Comparison of ENCODE assay signal across 22 mouse cellular contexts in the genomic region with DNA sequence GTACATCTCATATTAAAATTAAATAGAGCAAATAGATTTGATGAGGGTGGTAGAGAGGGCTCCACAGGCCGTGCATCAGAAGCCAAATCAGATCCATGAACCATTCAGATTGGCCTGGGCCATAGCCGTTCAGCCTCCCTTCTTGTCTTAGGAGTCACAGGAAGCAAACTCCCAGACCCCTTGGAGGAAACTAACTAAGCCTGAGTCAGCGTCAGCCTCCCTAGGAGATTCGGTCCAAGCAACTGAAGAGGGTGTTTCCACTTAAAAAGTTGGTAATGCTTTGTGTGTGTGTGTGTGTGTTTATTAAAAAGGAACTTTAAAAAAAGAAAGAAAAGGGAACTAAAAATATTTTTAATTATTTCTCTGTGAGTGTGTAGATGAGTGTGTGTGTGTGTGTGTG. TPM values are rescaled to one million over a fixed set of nuclear protein-coding genes. Genes with fewer than 3 reads are reported as not detected.
A peak's percentile ranks its signal among the peaks of the same experiment; 100 is the strongest.
DNase-seq lines count a peak whose midpoint lies in the region; ATAC-seq lines count a peak whose summit lies in the region.
"Had no signal": no experiment of that assay in that cellular context is flagged by ENCODE, and none has a peak within 500 bp of the region (broad histone marks: within the 10 kb centered on the region; RNA-seq: fewer than 3 reads in every experiment).

No protein-coding gene starts in this region.

- H3K27me3 ChIP-seq in heart, embryonic 16.5 days (ENCODE audit: control insufficient read depth, insufficient read depth, low read length) = no peaks in the 10 kb centered on the region
- H3K27me3 ChIP-seq: intestine, embryonic 15.5 days; Patski had no signal

- H3K36me3 ChIP-seq in heart, embryonic 16.5 days (ENCODE audit: control insufficient read depth, insufficient read depth) = no peaks in the 10 kb centered on the region
- H3K36me3 ChIP-seq: forebrain, embryonic 12.5 days; hindbrain, embryonic 13.5 days; intestine, embryonic 15.5 days; kidney, embryonic 15.5 days; limb, embryonic 10.5 days; midbrain, embryonic 12.5 days had no signal

- intact Hi-C loops in heart, postnatal 10 days (cut with DNase I) = no loop called here
- intact Hi-C loops in left cerebral cortex, postnatal 4 days (cut with DNase I) = no loop called here
- intact Hi-C loops in left cerebral cortex, postnatal 25 days (cut with DNase I) = no loop called here

- WGBS in heart, embryonic 16.5 days = 61% methylated on average over 4 of the region's 4 CpGs

- peak overlapping the region; percentile 91; the same call in 1 of the 2 replicates for H3K4me2 ChIP-seq in heart, embryonic 16.5 days (ENCODE audit: low read depth, low read length)
- H3K4me2 ChIP-seq: forebrain, embryonic 12.5 days; midbrain, embryonic 12.5 days had no signal

- H3K9ac ChIP-seq in heart, embryonic 16.5 days (ENCODE audit: low read length) = no peak overlapping the region
- H3K9ac ChIP-seq: forebrain, embryonic 12.5 days; hindbrain, embryonic 13.5 days; intestine, embryonic 15.5 days; kidney, embryonic 15.5 days; midbrain, embryonic 12.5 days had no signal

- H3K9me3 ChIP-seq in heart, embryonic 16.5 days (replicated peaks; ENCODE audit: control insufficient read depth, low read length) = no peaks in the 10 kb centered on the region
- H3K9me3 ChIP-seq: forebrain, embryonic 12.5 days; hindbrain, embryonic 13.5 days; intestine, embryonic 15.5 days; kidney, embryonic 15.5 days; limb, embryonic 10.5 days; midbrain, embryonic 12.5 days had no signal

- H3K27ac ChIP-seq in heart, embryonic 16.5 days (ENCODE audit: low read length) = no peak overlapping the region
- H3K27ac ChIP-seq: forebrain, embryonic 12.5 days; hindbrain, embryonic 13.5 days; intestine, embryonic 15.5 days; limb, embryonic 10.5 days; midbrain, embryonic 12.5 days had no signal

- ATAC-seq in heart, embryonic 16.5 days (replicated peaks; ENCODE audit: extremely low read depth, insufficient read depth, low FRiP score) = no peak
- ATAC-seq: activated CD4-positive, CD25-positive, alpha-beta regulatory T cell, adult 4 months; intestine, embryonic 15.5 days; Patski had no signal

- H3K4me3 ChIP-seq in heart, embryonic 16.5 days (ENCODE audit: low read length) = no peak overlapping the region
- H3K4me3 ChIP-seq: forebrain, embryonic 12.5 days; hindbrain, embryonic 13.5 days; intestine, embryonic 15.5 days; limb, embryonic 10.5 days; midbrain, embryonic 12.5 days had no signal

- DNase-seq in heart, adult 18-20 months = peak; percentile 45 to 54
- no peak for DNase-seq in heart, postnatal 10 days
- peak; percentile 39 for DNase-seq in left cerebral cortex, postnatal 4 days
- no peak for DNase-seq in left cerebral cortex, postnatal 25 days (ENCODE audit: low spot score in 2 of 2)
- peak; percentile 63 for DNase-seq in 3T3-L1 (ENCODE audit: low read depth, low spot score)
- DNase-seq in layer of hippocampus, adult 8-10 months (ENCODE audit: low spot score in 2 of 2) = no peak
- no peak for DNase-seq in urinary bladder, postnatal 4 days (ENCODE audit: low spot score in 2 of 2)
- DNase-seq: adrenal gland, postnatal 36 days; cerebellum, adult 9-10 months; layer of hippocampus, postnatal 36 days; retina, postnatal 1 day; right cerebral cortex, postnatal 4 days; thymus, postnatal 4 days had no signal

- H3K4me1 ChIP-seq in heart, embryonic 16.5 days (ENCODE audit: control insufficient read depth, insufficient read depth, low read length) = peaks cover 27% of the 10 kb centered on the region

RNA-seq across cellular contexts. Expression of a gene that starts 35.0 kb away (rescaled TPM):
- total RNA-seq in heart, adult 18-20 months (2021) = 10 to 100 TPM; 47.0 to 51.1 TPM
- 100 to 1,000 TPM; 107 to 117 TPM for total RNA-seq in heart, postnatal 10 days (2021)
- 10 to 100 TPM; 31.2 to 32.8 TPM for total RNA-seq in left cerebral cortex, postnatal 4 days (2021)
- total RNA-seq in left cerebral cortex, postnatal 25 days (2021) = 100 to 1,000 TPM; 179 to 206 TPM
- 160 and 174 TPM in 2 replicates for polyA plus RNA-seq in heart, embryonic 16.5 days (2015; fragmentation: Nextera tagmentation; extraction: Ambion mirVana)
- total RNA-seq in layer of hippocampus, adult 8-10 months (2022) = 100 to 1,000 TPM; 242 to 284 (median 250) TPM

Comparison
In these comparisons a context has a peak if more than half of its experiments do, and no peak if none do; other contexts are left out.
1. DNase-seq: peak in heart, adult 18-20 months (2 of 2), left cerebral cortex, postnatal 4 days (single experiment) and 3T3-L1 (single experiment); none in heart, postnatal 10 days (0 of 2), left cerebral cortex, postnatal 25 days (0 of 2), layer of hippocampus, adult 8-10 months (0 of 2) and urinary bladder, postnatal 4 days (0 of 2).